Mouse (Mus musculus): ENCODE measurements around the gene Gm28048. TPM values are rescaled to one million over a fixed set of nuclear protein-coding genes. Genes with fewer than 3 reads are reported as not detected.

Gene Gm28048
- total and polyA plus RNA-seq, 2 experiments = 13.0 TPM; not detected in 1

GRCm38 (mm10) chr11:22956830-22957229, 25.1 kb downstream of the Gm28048 start:
- peak; percentile 52 for DNase-seq (ENCODE audit: extremely low read depth, low read depth, low spot score)
- H3K36me3 ChIP-seq (ENCODE audit: control insufficient read depth, insufficient read depth, low read length) = peaks cover 4% of the 10 kb centered on the region
- peaks cover 2% of the 10 kb centered on the region; the same call in 1 of the 2 replicates for H3K79me2 ChIP-seq (ENCODE audit: control insufficient read depth, insufficient read depth, low read length)
- 62% methylated on average over 4 of the region's 4 CpGs for WGBS
- no peak overlapping the region for H3K9ac ChIP-seq (ENCODE audit: low read depth, low read length)
- no peak overlapping the region for H3K27ac ChIP-seq (replicated peaks; ENCODE audit: insufficient read depth, low read depth, low read length)
- peak; percentile 91 for TF ChIP-seq CTCF (IDR thresholded peaks at IDR 0.05; ENCODE audit: low read depth, low read length)
- TF ChIP-seq POLR2A (IDR thresholded peaks at IDR 0.05; ENCODE audit: extremely low read depth, insufficient read depth, low read length) = no peak
- H3K27me3 ChIP-seq (ENCODE audit: control insufficient read depth, insufficient read depth, low read length) = no peaks in the 10 kb centered on the region
- no peaks in the 10 kb centered on the region for H3K4me1 ChIP-seq (ENCODE audit: control insufficient read depth, insufficient read depth, low read length)
- no peak overlapping the region for H3K4me3 ChIP-seq (ENCODE audit: insufficient read depth, low read depth, low read length)

- Histone ChIP-seq H3K27ac (replicated peaks; ENCODE audit: insufficient read depth, low read depth, low read length) (no peak overlapping the region), H3K4me1 (ENCODE audit: control insufficient read depth, insufficient read depth, low read length) (no peaks in the 10 kb centered on the region), H3K36me3 (ENCODE audit: control insufficient read depth, insufficient read depth, low read length) (peaks cover 4% of the 10 kb centered on the region), H3K9ac (ENCODE audit: low read depth, low read length) (no peak overlapping the region), H3K4me3 (ENCODE audit: insufficient read depth, low read depth, low read length) (no peak overlapping the region), H3K79me2 (ENCODE audit: control insufficient read depth, insufficient read depth, low read length) (peaks cover 2% of the 10 kb centered on the region; the same call in 1 of the 2 replicates), H3K27me3 (ENCODE audit: control insufficient read depth, insufficient read depth, low read length) (no peaks in the 10 kb centered on the region)
- DNase-seq (ENCODE audit: extremely low read depth, low read depth, low spot score) = no peak
- no peak for TF ChIP-seq CTCF (IDR thresholded peaks at IDR 0.05; ENCODE audit: low read depth, low read length)
- TF ChIP-seq POLR2A (IDR thresholded peaks at IDR 0.05; ENCODE audit: extremely low read depth, insufficient read depth, low read length) = no peak
- 96% methylated on average over 6 of the region's 6 CpGs for WGBS
These were observed 25.5 kb downstream of the Gm28048 start for GRCm38 (mm10) chr11:22956346-22956745.

- no peaks in the 10 kb centered on the region for H3K27me3 ChIP-seq (ENCODE audit: control insufficient read depth, insufficient read depth, low read length)
- no peak overlapping the region for H3K9ac ChIP-seq (ENCODE audit: low read depth, low read length)
- no peak for DNase-seq (ENCODE audit: extremely low read depth, low read depth, low spot score)
- H3K27ac ChIP-seq (replicated peaks; ENCODE audit: insufficient read depth, low read depth, low read length) = no peak overlapping the region
- TF ChIP-seq POLR2A (IDR thresholded peaks at IDR 0.05; ENCODE audit: extremely low read depth, insufficient read depth, low read length) (no peak), CTCF (IDR thresholded peaks at IDR 0.05; ENCODE audit: low read depth, low read length) (no peak)
- H3K79me2 ChIP-seq (ENCODE audit: control insufficient read depth, insufficient read depth, low read length) = no peaks in the 10 kb centered on the region
- no peaks in the 10 kb centered on the region for H3K4me1 ChIP-seq (ENCODE audit: control insufficient read depth, insufficient read depth, low read length)
- H3K4me3 ChIP-seq (ENCODE audit: insufficient read depth, low read depth, low read length) = no peak overlapping the region
- 91% methylated on average over 7 of the region's 7 CpGs for WGBS
- H3K36me3 ChIP-seq (ENCODE audit: control insufficient read depth, insufficient read depth, low read length) = peaks cover 5% of the 10 kb centered on the region
These were observed 29.2 kb downstream of the Gm28048 start for GRCm38 (mm10) chr11:22952668-22953067.

- no peaks in the 10 kb centered on the region; the same call in 1 of the 2 replicates for H3K79me2 ChIP-seq (ENCODE audit: control insufficient read depth, insufficient read depth, low read length)
- no peak overlapping the region for H3K9ac ChIP-seq (ENCODE audit: low read depth, low read length)
- no peak for DNase-seq (ENCODE audit: extremely low read depth, low read depth, low spot score)
- no peaks in the 10 kb centered on the region for H3K4me1 ChIP-seq (ENCODE audit: control insufficient read depth, insufficient read depth, low read length)
- no peak overlapping the region for H3K4me3 ChIP-seq (ENCODE audit: insufficient read depth, low read depth, low read length)
- 0 out of 2 replicates have a peak, but pooled peaks cover 2% of the 10 kb centered on the region for H3K36me3 ChIP-seq (ENCODE audit: control insufficient read depth, insufficient read depth, low read length)
- WGBS = 94% methylated on average over 6 of the region's 6 CpGs
- H3K27me3 ChIP-seq (ENCODE audit: control insufficient read depth, insufficient read depth, low read length) = no peaks in the 10 kb centered on the region
- H3K27ac ChIP-seq (replicated peaks; ENCODE audit: insufficient read depth, low read depth, low read length) = no peak overlapping the region
- no peak for TF ChIP-seq POLR2A (IDR thresholded peaks at IDR 0.05; ENCODE audit: extremely low read depth, insufficient read depth, low read length)
- TF ChIP-seq CTCF (IDR thresholded peaks at IDR 0.05; ENCODE audit: low read depth, low read length) = peak; percentile 37
These were observed 31.8 kb downstream of the Gm28048 start for GRCm38 (mm10) chr11:22950131-22950530.

GRCm38 (mm10) chr11:22949101-22949500, 32.8 kb downstream of the Gm28048 start:
- Histone ChIP-seq H3K36me3 (ENCODE audit: control insufficient read depth, insufficient read depth, low read length) (0 out of 2 replicates have a peak, but pooled peaks cover 2% of the 10 kb centered on the region), H3K27ac (replicated peaks; ENCODE audit: insufficient read depth, low read depth, low read length) (no peak overlapping the region), H3K4me3 (ENCODE audit: insufficient read depth, low read depth, low read length) (no peak overlapping the region), H3K4me1 (ENCODE audit: control insufficient read depth, insufficient read depth, low read length) (no peaks in the 10 kb centered on the region), H3K27me3 (ENCODE audit: control insufficient read depth, insufficient read depth, low read length) (no peaks in the 10 kb centered on the region), H3K79me2 (ENCODE audit: control insufficient read depth, insufficient read depth, low read length) (no peaks in the 10 kb centered on the region; the same call in 1 of the 2 replicates), H3K9ac (ENCODE audit: low read depth, low read length) (no peak overlapping the region)
- 95% methylated on average over 1 of the region's 1 CpGs for WGBS
- TF ChIP-seq CTCF (IDR thresholded peaks at IDR 0.05; ENCODE audit: low read depth, low read length) = no peak
- TF ChIP-seq POLR2A (IDR thresholded peaks at IDR 0.05; ENCODE audit: extremely low read depth, insufficient read depth, low read length) = no peak
- no peak for DNase-seq (ENCODE audit: extremely low read depth, low read depth, low spot score)

GRCm38 (mm10) chr11:22938983-22939382, 42.9 kb downstream of the Gm28048 start:
- no peaks in the 10 kb centered on the region for H3K4me1 ChIP-seq (ENCODE audit: control insufficient read depth, insufficient read depth, low read length)
- H3K4me3 ChIP-seq (ENCODE audit: insufficient read depth, low read depth, low read length) = no peak overlapping the region
- no peaks in the 10 kb centered on the region for H3K36me3 ChIP-seq (ENCODE audit: control insufficient read depth, insufficient read depth, low read length)
- TF ChIP-seq CTCF (IDR thresholded peaks at IDR 0.05; ENCODE audit: low read depth, low read length) = no peak
- no peak for TF ChIP-seq POLR2A (IDR thresholded peaks at IDR 0.05; ENCODE audit: extremely low read depth, insufficient read depth, low read length)
- 0 out of 2 replicates have a peak, but pooled peaks cover 2% of the 10 kb centered on the region for H3K79me2 ChIP-seq (ENCODE audit: control insufficient read depth, insufficient read depth, low read length)
- no peak overlapping the region for H3K9ac ChIP-seq (ENCODE audit: low read depth, low read length)
- WGBS = 89% methylated on average over 2 of the region's 2 CpGs
- DNase-seq (ENCODE audit: extremely low read depth, low read depth, low spot score) = no peak
- no peaks in the 10 kb centered on the region for H3K27me3 ChIP-seq (ENCODE audit: control insufficient read depth, insufficient read depth, low read length)
- H3K27ac ChIP-seq (replicated peaks; ENCODE audit: insufficient read depth, low read depth, low read length) = no peak overlapping the region
